Mouse (Mus musculus): ENCODE data around the gene Ppm1n. TPM values are rescaled to one million over a fixed set of nuclear protein-coding genes. Genes with fewer than 3 reads are reported as not detected.

The Ppm1n gene
- polyA plus RNA-seq, 1 experiment from 2014 or later = 0.12 TPM

- 0 out of 2 replicates have a peak, but pooled peaks cover 20% of the 10 kb centered on the region for H3K27me3 ChIP-seq (replicated peaks; ENCODE audit: control insufficient read depth, insufficient read depth, low read length)
Observed at GRCm38 (mm10) chr7:19318201-19318600, 38.3 kb upstream of the Ppm1n start.

GRCm38 (mm10) chr7:19316451-19317161, 36.7 kb upstream of the Ppm1n start:
- no peak overlapping the region for H3K4me3 ChIP-seq (ENCODE audit: low read depth, low read length)
- 0 out of 2 replicates have a peak, but pooled peaks cover 13% of the 10 kb centered on the region for H3K27me3 ChIP-seq (replicated peaks; ENCODE audit: control insufficient read depth, insufficient read depth, low read length)
- TF ChIP-seq CTCF (IDR thresholded peaks at IDR 0.05; ENCODE audit: low read depth) = no peak
- WGBS = 49% methylated on average over 14 of the region's 14 CpGs
- H3K9me3 ChIP-seq (ENCODE audit: control insufficient read depth) = no peaks in the 10 kb centered on the region
- ATAC-seq = no peak
- no peak overlapping the region for H3K9ac ChIP-seq (ENCODE audit: low read depth, low read length)
- H3K4me1 ChIP-seq (replicated peaks; ENCODE audit: control insufficient read depth, insufficient read depth, low read length) = no peaks in the 10 kb centered on the region
- no peak overlapping the region for H3K27ac ChIP-seq (ENCODE audit: low read depth, low read length)
- H3K36me3 ChIP-seq (ENCODE audit: control insufficient read depth, insufficient read depth) = no peaks in the 10 kb centered on the region
- no peak overlapping the region for H3K4me2 ChIP-seq (replicated peaks; ENCODE audit: low read depth)

More at GRCm38 (mm10) chr7:19318201-19318600, 38.3 kb upstream of the Ppm1n start:
- no peaks in the 10 kb centered on the region for H3K36me3 ChIP-seq (ENCODE audit: control insufficient read depth, insufficient read depth)
- no peak for TF ChIP-seq CTCF (IDR thresholded peaks at IDR 0.05; ENCODE audit: low read depth)
- H3K9me3 ChIP-seq (ENCODE audit: control insufficient read depth) = no peaks in the 10 kb centered on the region
- ATAC-seq = no peak
- H3K27ac ChIP-seq (ENCODE audit: low read depth, low read length) = no peak overlapping the region
- H3K4me1 ChIP-seq (replicated peaks; ENCODE audit: control insufficient read depth, insufficient read depth, low read length) = no peaks in the 10 kb centered on the region
- H3K4me3 ChIP-seq (ENCODE audit: low read depth, low read length) = no peak overlapping the region
- no peak overlapping the region for H3K9ac ChIP-seq (ENCODE audit: low read depth, low read length)
- WGBS = 75% methylated on average over 2 of the region's 2 CpGs
- no peak overlapping the region for H3K4me2 ChIP-seq (replicated peaks; ENCODE audit: low read depth)

GRCm38 (mm10) chr7:19314033-19314432, 34.2 kb upstream of the Ppm1n start:
- Histone ChIP-seq H3K9ac (ENCODE audit: low read depth, low read length) (no peak overlapping the region), H3K4me3 (ENCODE audit: low read depth, low read length) (no peak overlapping the region), H3K27me3 (replicated peaks; ENCODE audit: control insufficient read depth, insufficient read depth, low read length) (0 out of 2 replicates have a peak, but pooled peaks cover 13% of the 10 kb centered on the region), H3K36me3 (ENCODE audit: control insufficient read depth, insufficient read depth) (no peaks in the 10 kb centered on the region), H3K4me1 (replicated peaks; ENCODE audit: control insufficient read depth, insufficient read depth, low read length) (no peaks in the 10 kb centered on the region), H3K4me2 (replicated peaks; ENCODE audit: low read depth) (no peak overlapping the region), H3K27ac (ENCODE audit: low read depth, low read length) (no peak overlapping the region), H3K9me3 (ENCODE audit: control insufficient read depth) (no peaks in the 10 kb centered on the region)
- ATAC-seq = no peak
- 46% methylated on average over 5 of the region's 5 CpGs for WGBS
- TF ChIP-seq CTCF (IDR thresholded peaks at IDR 0.05; ENCODE audit: low read depth) = no peak

- whole genome bisulfite sequencing = 33% methylated on average over 4 of the region's 4 CpGs
Observed at GRCm38 (mm10) chr7:19311991-19312390, 32.1 kb upstream of the Ppm1n start.

GRCm38 (mm10) chr7:19309884-19310641, 30.2 kb upstream of the Ppm1n start, which contains the start of gene Fosb:
Gene Fosb (minus strand): TSS chr7:19310051.
- no peaks in the 10 kb centered on the region for H3K4me1 ChIP-seq (replicated peaks; ENCODE audit: control insufficient read depth, insufficient read depth, low read length)
- peak; percentile 68 for TF ChIP-seq CTCF (IDR thresholded peaks at IDR 0.05; ENCODE audit: low read depth)
- no peaks in the 10 kb centered on the region for H3K9me3 ChIP-seq (ENCODE audit: control insufficient read depth)
- H3K27ac ChIP-seq (ENCODE audit: low read depth, low read length) = no peak within 1 kb of the TSS; the same call in 1 of the 2 replicates
- peak within 1 kb of the TSS; percentile 71 for H3K4me3 ChIP-seq (ENCODE audit: low read depth, low read length)
- peak within 1 kb of the TSS; percentile 57 for H3K9ac ChIP-seq (ENCODE audit: low read depth, low read length)
- peaks cover 29% of the 10 kb centered on the region for H3K27me3 ChIP-seq (replicated peaks; ENCODE audit: control insufficient read depth, insufficient read depth, low read length)
- H3K4me2 ChIP-seq (replicated peaks; ENCODE audit: low read depth) = peak within 1 kb of the TSS; percentile 97
- under 1% methylated on average over 49 of the region's 49 CpGs for WGBS
- no peaks in the 10 kb centered on the region for H3K36me3 ChIP-seq (ENCODE audit: control insufficient read depth, insufficient read depth)
- peak; percentile 88 for ATAC-seq

More at GRCm38 (mm10) chr7:19311991-19312390, 32.1 kb upstream of the Ppm1n start:
- peaks cover 12% of the 10 kb centered on the region for H3K27me3 ChIP-seq (replicated peaks; ENCODE audit: control insufficient read depth, insufficient read depth, low read length)
- ATAC-seq = no peak
- no peak overlapping the region for H3K27ac ChIP-seq (ENCODE audit: low read depth, low read length)
- no peak for TF ChIP-seq CTCF (IDR thresholded peaks at IDR 0.05; ENCODE audit: low read depth)
- no peak overlapping the region for H3K4me3 ChIP-seq (ENCODE audit: low read depth, low read length)
- H3K36me3 ChIP-seq (ENCODE audit: control insufficient read depth, insufficient read depth) = no peaks in the 10 kb centered on the region
- no peak overlapping the region for H3K4me2 ChIP-seq (replicated peaks; ENCODE audit: low read depth)
- no peaks in the 10 kb centered on the region for H3K4me1 ChIP-seq (replicated peaks; ENCODE audit: control insufficient read depth, insufficient read depth, low read length)
- no peak overlapping the region for H3K9ac ChIP-seq (ENCODE audit: low read depth, low read length)
- no peaks in the 10 kb centered on the region for H3K9me3 ChIP-seq (ENCODE audit: control insufficient read depth)

DNA sequence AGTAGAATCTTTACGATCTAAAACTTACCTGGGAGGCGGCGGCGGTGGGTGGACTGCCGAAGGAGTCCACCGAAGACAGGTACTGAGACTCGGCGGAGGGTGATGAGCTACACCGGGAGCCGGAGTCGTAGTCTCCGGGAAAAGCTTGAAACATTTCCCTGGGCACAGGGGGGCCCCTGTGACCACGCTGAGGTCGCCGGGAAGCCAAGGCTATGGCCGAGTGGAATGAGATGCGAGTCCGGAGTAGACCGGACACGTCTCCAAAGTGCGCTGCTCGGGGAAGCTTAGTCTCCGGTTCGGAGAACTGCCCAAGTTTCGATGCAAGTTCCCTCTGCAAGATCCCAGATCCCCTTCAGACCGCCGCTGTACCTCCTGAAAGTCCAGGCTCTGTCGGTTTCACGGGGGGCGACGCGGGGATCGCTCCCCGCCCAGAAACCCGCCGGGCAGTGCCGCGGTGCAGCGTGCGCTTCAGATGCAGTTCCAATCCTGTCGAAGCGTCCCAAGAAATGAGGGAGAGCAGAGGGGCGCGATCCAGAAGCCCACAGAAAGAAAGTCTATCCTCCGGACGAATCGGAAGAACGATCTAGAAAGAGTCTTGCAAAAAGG, 29.5 kb upstream of the Ppm1n start:
- H3K27ac ChIP-seq (ENCODE audit: low read depth, low read length) = no peak overlapping the region
- ATAC-seq = no peak

More for the DNA sequence above, 29.5 kb upstream of the Ppm1n start:
- H3K4me3 ChIP-seq (ENCODE audit: low read depth, low read length) = peak overlapping the region; percentile 71
- H3K4me2 ChIP-seq (replicated peaks; ENCODE audit: low read depth) = peak overlapping the region; percentile 97
- peak overlapping the region; percentile 57 for H3K9ac ChIP-seq (ENCODE audit: low read depth, low read length)
- under 1% methylated on average over 48 of the region's 48 CpGs for WGBS
- H3K9me3 ChIP-seq (ENCODE audit: control insufficient read depth) = no peaks in the 10 kb centered on the region
- peaks cover 35% of the 10 kb centered on the region for H3K27me3 ChIP-seq (replicated peaks; ENCODE audit: control insufficient read depth, insufficient read depth, low read length)
- H3K36me3 ChIP-seq (ENCODE audit: control insufficient read depth, insufficient read depth) = no peaks in the 10 kb centered on the region
- H3K4me1 ChIP-seq (replicated peaks; ENCODE audit: control insufficient read depth, insufficient read depth, low read length) = no peaks in the 10 kb centered on the region
- no peak for TF ChIP-seq CTCF (IDR thresholded peaks at IDR 0.05; ENCODE audit: low read depth)

All from intestine, postnatal 0 days (tissue).